Mouse (Mus musculus): ENCODE results near the gene Plekhm1.

Plekhm1 gene

GRCm38 (mm10) chr11:103394025-103394424, 18.5 kb downstream of the Plekhm1 start:
- no peak for DNase-seq (ENCODE audit: low spot score)

- DNase-seq (ENCODE audit: low spot score): peak; percentile 34
These were observed 24.5 kb downstream of the Plekhm1 start for GRCm38 (mm10) chr11:103387870-103388526.

- no peak for DNase-seq (ENCODE audit: low spot score)
These were observed 25.7 kb downstream of the Plekhm1 start for GRCm38 (mm10) chr11:103386827-103387226.

GRCm38 (mm10) chr11:103381956-103382613, 30.4 kb downstream of the Plekhm1 start:
- DNase-seq (ENCODE audit: low spot score): peak; percentile 84

- DNase-seq (ENCODE audit: low spot score): no peak
These were observed 31.0 kb downstream of the Plekhm1 start for GRCm38 (mm10) chr11:103381505-103381904.

GRCm38 (mm10) chr11:103380460-103380859, 32.0 kb downstream of the Plekhm1 start:
- DNase-seq (ENCODE audit: low spot score): no peak

- DNase-seq (ENCODE audit: low spot score): no peak
These were observed 34.1 kb downstream of the Plekhm1 start for GRCm38 (mm10) chr11:103378341-103378740.

GRCm38 (mm10) chr11:103375772-103376171, 36.7 kb downstream of the Plekhm1 start:
- no peak for DNase-seq (ENCODE audit: low spot score)

GRCm38 (mm10) chr11:103375258-103375657, 37.2 kb downstream of the Plekhm1 start:
- DNase-seq (ENCODE audit: low spot score): no peak

GRCm38 (mm10) chr11:103373922-103374321, 38.6 kb downstream of the Plekhm1 start:
- DNase-seq (ENCODE audit: low spot score): no peak

- no peak for DNase-seq (ENCODE audit: low spot score)
These were observed 39.9 kb downstream of the Plekhm1 start for GRCm38 (mm10) chr11:103372561-103372960.

- DNase-seq (ENCODE audit: low spot score): no peak
These were observed 40.4 kb downstream of the Plekhm1 start for GRCm38 (mm10) chr11:103372068-103372467.

GRCm38 (mm10) chr11:103371222-103371539, 41.3 kb downstream of the Plekhm1 start:
- no peak for DNase-seq (ENCODE audit: low spot score)

- DNase-seq (ENCODE audit: low spot score): no peak
These were observed 41.9 kb downstream of the Plekhm1 start for GRCm38 (mm10) chr11:103370397-103371221.

GRCm38 (mm10) chr11:103365530-103365929, 47.0 kb downstream of the Plekhm1 start:
- DNase-seq (ENCODE audit: low spot score): no peak

GRCm38 (mm10) chr11:103365022-103365421, 47.5 kb downstream of the Plekhm1 start:
- no peak for DNase-seq (ENCODE audit: low spot score)

- DNase-seq (ENCODE audit: low spot score): no peak
These were observed 48.2 kb downstream of the Plekhm1 start for GRCm38 (mm10) chr11:103364335-103364734.

GRCm38 (mm10) chr11:103363214-103364148, 49.0 kb downstream of the Plekhm1 start, which contains the start of gene Arhgap27:
Gene Arhgap27, minus strand, starts transcription at chr11:103363692.
- peak; percentile 73 for DNase-seq (ENCODE audit: low spot score)

GRCm38 (mm10) chr11:103362521-103363181, 49.8 kb downstream of the Plekhm1 start:
- DNase-seq (ENCODE audit: low spot score): peak; percentile 54

GRCm38 (mm10) chr11:103362054-103362432, 50.4 kb downstream of the Plekhm1 start:
- peak; percentile 49 for DNase-seq (ENCODE audit: low spot score)

GRCm38 (mm10) chr11:103361396-103362053, 51.0 kb downstream of the Plekhm1 start:
- peak; percentile 77 for DNase-seq (ENCODE audit: low spot score)

Data from urinary bladder, postnatal 14 days (tissue).